Mouse (Mus musculus) ES-E14 (cell line): ENCODE data around the gene Rab34.

Experiments
- CHD2 ChIP-seq: IDR thresholded peaks from 2 replicates; pipeline ENCODE4 v1.6.1; 2014; ENCODE audit warnings: mild to moderate bottlenecking, low read depth, low read length, inconsistent platforms
- HCFC1 ChIP-seq: IDR thresholded peaks from 2 replicates; pipeline ENCODE4 v1.6.1; 2012; ENCODE audit warnings: low read length, inconsistent platforms, borderline replicate concordance; ENCODE audit not compliant: insufficient read depth
- ZC3H11A ChIP-seq: IDR thresholded peaks from 2 replicates; pipeline ENCODE4 v1.6.1; 2012; ENCODE audit warnings: low read depth, mild to moderate bottlenecking, inconsistent platforms, low read length, borderline replicate concordance
- ZNF384 ChIP-seq: IDR thresholded peaks from 2 replicates; pipeline ENCODE4 v1.6.1; 2012; ENCODE audit warnings: low read depth, low read length, inconsistent platforms

DNA sequence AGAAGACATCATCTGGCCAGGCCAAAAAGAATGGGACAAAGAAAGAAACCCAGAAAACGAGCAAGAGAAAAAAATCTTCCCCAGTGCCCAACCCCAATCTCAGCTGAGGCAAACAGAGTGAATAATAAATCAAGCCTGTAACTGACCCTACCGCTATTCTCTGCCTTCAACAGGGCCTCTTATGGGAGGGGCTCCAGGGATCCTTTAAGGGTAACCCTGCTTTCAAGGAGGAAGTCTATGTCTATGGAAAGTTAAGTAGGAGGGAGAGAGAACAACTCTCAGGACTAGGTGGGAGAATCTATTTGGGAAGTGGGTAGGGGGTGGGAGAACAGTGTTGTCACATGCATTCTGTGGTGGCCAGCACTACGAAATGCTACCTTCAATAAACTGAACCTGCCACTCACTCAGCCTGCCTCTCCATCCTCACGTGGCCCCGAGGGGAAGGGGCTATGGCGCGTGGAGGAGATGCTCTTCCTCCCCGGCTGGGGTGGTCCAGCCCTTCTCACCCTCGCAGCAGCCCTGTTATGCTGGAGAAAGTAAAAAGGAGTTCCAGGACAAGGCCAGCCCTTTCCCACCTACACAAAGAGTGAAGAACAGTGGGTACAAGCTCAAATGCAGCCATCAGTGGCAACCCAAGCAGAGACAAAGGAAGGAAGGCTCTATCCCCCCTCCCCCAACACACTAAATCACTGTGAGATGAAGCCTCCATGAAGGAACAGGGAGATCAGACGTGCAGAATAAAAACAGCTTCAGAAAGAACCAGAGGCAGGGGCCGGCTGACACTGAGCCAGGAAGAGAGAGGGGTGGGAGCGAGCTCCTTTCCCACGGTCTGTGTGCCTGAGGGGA lies 17.4 kb downstream of the Rab34 start:
- TF ChIP-seq ZNF384 (no peak), HCFC1 (no peak), ZC3H11A (no peak), CHD2 (no peak)
